Mouse (Mus musculus): ENCODE results near the gene Trim80.

GRCm38 (mm10) chr11:115419531-115420237, 20.7 kb upstream of the Trim80 start, which contains the start of the genes Atp5h and Kctd2:
- TF ChIP-seq CTCF (IDR thresholded peaks at IDR 0.05; ENCODE audit: low read depth, low read length) = no peak
- no peak for TF ChIP-seq POLR2A (IDR thresholded peaks at IDR 0.05; ENCODE audit: borderline replicate concordance, low read depth, low read length)
